Mouse (Mus musculus): ENCODE data around the gene Erg. TPM values are rescaled to one million over a fixed set of nuclear protein-coding genes. Genes with fewer than 3 reads are reported as not detected.

The Erg gene
- total and polyA plus RNA-seq, 2 experiments from 2014 or later = 1.8 to 6.4 TPM

DNA sequence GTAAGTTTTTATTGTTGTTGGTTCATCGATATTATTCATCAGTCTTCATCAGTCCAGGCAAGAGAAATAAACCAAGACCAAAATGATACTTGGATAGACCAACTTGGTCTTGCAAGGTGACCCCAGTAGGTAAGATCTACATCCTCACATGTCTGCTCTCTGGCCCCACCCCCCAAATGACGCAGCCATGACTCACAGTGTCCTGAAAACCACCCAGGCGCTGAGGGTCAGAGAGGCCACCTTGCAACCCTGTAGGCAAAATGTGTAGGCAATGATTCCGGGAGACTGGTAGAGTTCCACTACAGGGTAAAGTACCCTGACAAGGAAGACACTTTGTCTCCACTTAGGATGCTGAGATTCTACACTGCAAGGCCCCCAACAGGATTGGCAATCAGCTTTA, 138.5 kb downstream of the Erg start:
- H3K27me3 ChIP-seq (ENCODE audit: insufficient read depth, low read length) = no peaks in the 10 kb centered on the region
- no peaks in the 10 kb centered on the region for H3K4me1 ChIP-seq (ENCODE audit: insufficient read depth)
- H3K4me2 ChIP-seq (ENCODE audit: low read depth) = no peak overlapping the region
- H3K27ac ChIP-seq (ENCODE audit: low read depth, low read length) = no peak overlapping the region
- WGBS = 86% methylated on average over 4 of the region's 4 CpGs
- no peak overlapping the region for H3K4me3 ChIP-seq (ENCODE audit: low read depth, low read length)
- H3K9me3 ChIP-seq (ENCODE audit: low read length) = no peaks in the 10 kb centered on the region
- TF ChIP-seq CTCF (IDR thresholded peaks at IDR 0.05; ENCODE audit: low read depth) = no peak
- no peak overlapping the region for H3K9ac ChIP-seq
- no peak for ATAC-seq
- no peak for DNase-seq
- H3K36me3 ChIP-seq (ENCODE audit: insufficient read depth) = no peaks in the 10 kb centered on the region

DNA sequence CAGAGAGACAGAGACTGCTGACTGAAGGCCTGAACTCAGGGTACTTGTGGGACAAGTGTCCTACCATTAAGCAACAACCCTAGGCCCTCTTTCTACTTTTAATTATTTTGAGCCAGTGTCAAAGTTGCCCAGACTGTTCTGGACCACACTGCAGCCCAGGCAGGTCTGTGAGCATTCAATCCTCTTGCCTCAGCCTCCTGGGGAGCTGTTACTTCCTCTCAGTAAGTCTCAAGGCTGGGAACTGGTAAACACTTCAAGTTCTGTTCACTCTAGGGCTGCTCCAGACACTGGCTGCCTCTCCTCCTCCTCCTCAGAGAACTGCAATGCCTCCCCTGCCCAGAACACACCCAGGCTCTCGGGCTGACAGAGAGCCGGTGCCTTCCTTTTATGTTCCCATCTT, 140.0 kb downstream of the Erg start:
- H3K9me3 ChIP-seq (ENCODE audit: low read length) = no peaks in the 10 kb centered on the region
- no peak for TF ChIP-seq CTCF (IDR thresholded peaks at IDR 0.05; ENCODE audit: low read depth)
- WGBS = 71% methylated on average over 2 of the region's 2 CpGs
- no peak for ATAC-seq
- H3K36me3 ChIP-seq (ENCODE audit: insufficient read depth) = no peaks in the 10 kb centered on the region
- H3K27ac ChIP-seq (ENCODE audit: low read depth, low read length) = no peak overlapping the region
- no peak overlapping the region for H3K9ac ChIP-seq
- no peak for DNase-seq
- H3K4me2 ChIP-seq (ENCODE audit: low read depth) = no peak overlapping the region
- H3K4me1 ChIP-seq (ENCODE audit: insufficient read depth) = no peaks in the 10 kb centered on the region
- no peaks in the 10 kb centered on the region for H3K27me3 ChIP-seq (ENCODE audit: insufficient read depth, low read length)
- no peak overlapping the region for H3K4me3 ChIP-seq (ENCODE audit: low read depth, low read length)

DNA sequence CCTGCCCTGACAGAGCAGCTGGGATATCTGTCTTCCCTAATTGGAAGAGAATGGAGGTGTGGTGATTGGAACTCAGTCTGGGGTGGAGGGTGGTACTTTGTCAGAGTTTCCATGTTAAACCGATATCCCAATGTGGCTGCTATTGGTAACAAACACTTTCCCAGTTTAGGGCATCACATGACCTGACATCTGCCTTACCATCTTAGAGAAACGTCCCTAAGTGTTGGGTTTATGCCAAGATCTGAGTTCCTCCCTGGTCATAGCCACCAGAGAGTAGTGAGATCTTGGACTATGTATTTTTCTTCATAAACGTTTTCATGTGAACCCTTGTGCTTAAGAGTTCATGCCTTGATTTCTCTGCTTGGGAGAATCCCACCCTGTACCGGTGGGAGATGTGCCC, 144.4 kb downstream of the Erg start:
- ATAC-seq (no peak), DNase-seq (no peak)
- Histone ChIP-seq H3K27me3 (ENCODE audit: insufficient read depth, low read length) (no peaks in the 10 kb centered on the region), H3K9me3 (ENCODE audit: low read length) (no peaks in the 10 kb centered on the region), H3K27ac (ENCODE audit: low read depth, low read length) (no peak overlapping the region), H3K4me2 (ENCODE audit: low read depth) (no peak overlapping the region), H3K4me1 (ENCODE audit: insufficient read depth) (no peaks in the 10 kb centered on the region), H3K9ac (no peak overlapping the region), H3K4me3 (ENCODE audit: low read depth, low read length) (no peak overlapping the region), H3K36me3 (ENCODE audit: insufficient read depth) (no peaks in the 10 kb centered on the region)
- no peak for TF ChIP-seq CTCF (IDR thresholded peaks at IDR 0.05; ENCODE audit: low read depth)
- 68% methylated on average over 4 of the region's 4 CpGs for WGBS

DNA sequence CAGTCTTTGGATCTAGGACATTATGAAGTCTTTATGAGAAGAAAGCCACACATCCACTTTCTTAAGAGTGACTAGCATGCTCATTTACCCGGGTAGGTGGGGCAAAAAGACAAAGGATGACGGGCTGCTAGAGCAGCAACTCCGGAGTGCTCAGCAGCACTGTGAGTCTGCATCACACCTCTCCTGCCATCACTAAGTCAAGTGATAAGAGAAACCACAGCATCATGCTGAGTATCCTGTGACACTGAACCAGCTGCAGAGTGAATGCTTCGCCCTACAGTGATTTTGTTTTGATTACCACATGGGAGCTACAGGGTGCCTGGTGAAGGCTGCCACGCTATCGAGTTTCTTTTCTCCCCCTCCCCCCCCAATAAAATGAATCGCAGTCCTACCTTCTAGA, 145.2 kb downstream of the Erg start:
- Histone ChIP-seq H3K4me3 (ENCODE audit: low read depth, low read length) (no peak overlapping the region), H3K9ac (no peak overlapping the region), H3K4me2 (ENCODE audit: low read depth) (no peak overlapping the region), H3K9me3 (ENCODE audit: low read length) (no peaks in the 10 kb centered on the region), H3K4me1 (ENCODE audit: insufficient read depth) (no peaks in the 10 kb centered on the region), H3K36me3 (ENCODE audit: insufficient read depth) (no peaks in the 10 kb centered on the region), H3K27me3 (ENCODE audit: insufficient read depth, low read length) (no peaks in the 10 kb centered on the region), H3K27ac (ENCODE audit: low read depth, low read length) (no peak overlapping the region)
- TF ChIP-seq CTCF (IDR thresholded peaks at IDR 0.05; ENCODE audit: low read depth) = no peak
- no peak for ATAC-seq
- 74% methylated on average over 7 of the region's 7 CpGs for WGBS
- DNase-seq = no peak

DNA sequence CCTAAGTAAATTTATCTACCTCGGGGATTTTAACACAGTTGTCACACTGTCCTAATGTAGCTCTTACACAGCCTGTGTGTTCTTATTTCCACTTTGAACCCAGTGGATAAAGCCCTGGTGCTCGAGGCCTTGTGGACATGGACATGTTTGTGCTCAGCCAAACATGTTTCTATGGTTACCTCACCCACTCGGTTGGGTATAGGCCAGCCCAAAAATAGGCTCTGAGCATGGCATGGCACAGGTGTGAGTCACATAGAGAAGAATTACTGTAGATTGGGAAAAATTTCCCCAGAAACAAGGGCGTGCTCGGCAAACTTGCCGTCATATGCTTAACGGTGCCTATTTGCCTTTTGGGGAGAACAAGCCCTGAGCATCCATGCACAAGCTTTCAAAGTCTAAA, 146.1 kb downstream of the Erg start:
- Histone ChIP-seq H3K9ac (no peak overlapping the region), H3K36me3 (ENCODE audit: insufficient read depth) (no peaks in the 10 kb centered on the region), H3K4me3 (ENCODE audit: low read depth, low read length) (no peak overlapping the region), H3K4me1 (ENCODE audit: insufficient read depth) (no peaks in the 10 kb centered on the region), H3K27ac (ENCODE audit: low read depth, low read length) (no peak overlapping the region), H3K27me3 (ENCODE audit: insufficient read depth, low read length) (no peaks in the 10 kb centered on the region), H3K4me2 (ENCODE audit: low read depth) (no peak overlapping the region), H3K9me3 (ENCODE audit: low read length) (no peaks in the 10 kb centered on the region)
- no peak for ATAC-seq
- no peak for TF ChIP-seq CTCF (IDR thresholded peaks at IDR 0.05; ENCODE audit: low read depth)
- no peak for DNase-seq
- 75% methylated on average over 7 of the region's 7 CpGs for WGBS

DNA sequence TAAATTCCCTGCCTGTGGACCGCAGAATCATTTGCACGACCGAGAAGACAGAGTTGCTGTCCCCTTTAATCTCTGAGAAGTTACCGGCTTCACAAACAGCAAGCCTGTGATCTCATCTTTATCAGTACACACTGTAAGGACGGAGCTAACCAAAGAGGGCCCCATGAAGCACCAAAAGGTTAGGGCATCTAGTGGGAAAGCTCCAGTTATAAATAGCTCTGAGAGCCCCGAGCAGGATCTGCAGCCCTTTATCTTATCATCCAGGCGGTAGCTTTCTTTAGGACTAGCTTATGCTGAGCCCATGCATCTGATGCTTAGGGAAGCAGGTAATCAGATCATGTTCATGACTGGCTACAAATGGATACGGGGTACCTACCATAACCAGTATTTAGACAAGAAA, 146.6 kb downstream of the Erg start:
- H3K27ac ChIP-seq (ENCODE audit: low read depth, low read length) = no peak overlapping the region
- no peak for DNase-seq
- no peak for TF ChIP-seq CTCF (IDR thresholded peaks at IDR 0.05; ENCODE audit: low read depth)

DNA sequence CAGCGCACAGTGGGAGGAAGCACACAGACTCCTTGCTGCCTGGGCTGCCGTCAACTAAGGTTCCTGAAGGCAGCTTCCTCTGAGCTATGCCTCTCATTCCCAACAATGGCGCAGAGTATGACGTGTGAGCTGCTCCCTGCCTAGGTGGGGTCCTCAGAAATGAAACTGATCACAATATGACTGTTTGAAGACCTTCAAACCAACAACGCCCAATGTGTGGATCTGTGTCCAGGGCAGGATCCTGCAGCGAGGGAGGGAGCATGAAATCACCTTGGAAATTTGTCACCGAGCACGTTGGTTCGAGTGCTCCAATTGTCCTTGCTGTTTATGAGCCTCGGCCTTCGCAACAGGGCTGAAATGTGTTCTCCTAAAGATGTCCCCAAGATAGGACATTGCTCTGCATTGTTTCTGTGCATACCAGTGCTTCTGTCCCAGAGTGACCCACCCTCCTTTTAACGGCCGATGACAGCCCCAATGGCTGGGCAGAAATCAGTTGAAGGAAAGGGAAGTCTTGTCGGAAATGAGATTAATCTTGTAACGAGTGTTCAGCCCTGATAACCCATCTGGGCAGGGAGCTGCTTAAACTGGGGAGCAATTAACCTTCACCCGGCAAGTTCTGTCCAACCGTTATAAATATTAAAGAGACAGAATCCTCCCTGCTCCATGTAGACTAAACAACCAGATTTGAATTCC, 147.4 kb downstream of the Erg start:
- DNase-seq (no peak), ATAC-seq (no peak)
- no peak overlapping the region for H3K4me2 ChIP-seq (ENCODE audit: low read depth)
- TF ChIP-seq CTCF (IDR thresholded peaks at IDR 0.05; ENCODE audit: low read depth) = no peak
- H3K36me3 ChIP-seq (ENCODE audit: insufficient read depth) = no peaks in the 10 kb centered on the region
- no peaks in the 10 kb centered on the region for H3K9me3 ChIP-seq (ENCODE audit: low read length)
- H3K27ac ChIP-seq (ENCODE audit: low read depth, low read length) = no peak overlapping the region
- no peak overlapping the region for H3K9ac ChIP-seq
- WGBS = 81% methylated on average over 17 of the region's 17 CpGs
- no peaks in the 10 kb centered on the region for H3K27me3 ChIP-seq (ENCODE audit: insufficient read depth, low read length)
- H3K4me3 ChIP-seq (ENCODE audit: low read depth, low read length) = no peak overlapping the region
- no peaks in the 10 kb centered on the region for H3K4me1 ChIP-seq (ENCODE audit: insufficient read depth)

More for the DNA sequence above, 146.6 kb downstream of the Erg start:
- no peak overlapping the region for H3K9ac ChIP-seq
- no peaks in the 10 kb centered on the region for H3K27me3 ChIP-seq (ENCODE audit: insufficient read depth, low read length)
- no peaks in the 10 kb centered on the region for H3K9me3 ChIP-seq (ENCODE audit: low read length)
- H3K4me2 ChIP-seq (ENCODE audit: low read depth) = no peak overlapping the region
- no peaks in the 10 kb centered on the region for H3K4me1 ChIP-seq (ENCODE audit: insufficient read depth)
- H3K4me3 ChIP-seq (ENCODE audit: low read depth, low read length) = no peak overlapping the region
- no peak for ATAC-seq
- WGBS = 71% methylated on average over 8 of the region's 8 CpGs
- H3K36me3 ChIP-seq (ENCODE audit: insufficient read depth) = no peaks in the 10 kb centered on the region
